Mouse (Mus musculus) forebrain, embryonic 16.5 days (tissue): ENCODE measurements around the gene Exoc6. TPM values are rescaled to one million over a fixed set of nuclear protein-coding genes. Genes with fewer than 3 reads are reported as not detected.
"Not testable (repeated sequence)": the region's sequence is repeated elsewhere in the genome, so short reads cannot be mapped to it uniquely, and the experiment has no call there.

ENCODE experiments used
- ATAC-seq: fragments of 200-750 bp; cut with Nextera tagmentation; 2 replicates; pipeline ENCODE4 v1.8.0; 2017; ENCODE audit warnings: mild to moderate bottlenecking, moderate library complexity
- H3K27ac ChIP-seq: fragments of 300-500 bp; sonication (generic); 2 replicates; pipeline ENCODE4 v1.5.1; 2014; ENCODE audit warnings: low read length, control low read depth
- H3K27me3 ChIP-seq: fragments of 300-500 bp; sonication (generic); replicated peaks from 2 replicates; pipeline ENCODE4 v1.6.1; 2014; ENCODE audit warnings: low read length; ENCODE audit not compliant: control insufficient read depth, insufficient read depth
- H3K36me3 ChIP-seq: fragments of 300-500 bp; sonication (generic); 2 replicates; pipeline ENCODE4 v1.6.1; 2014; ENCODE audit not compliant: control insufficient read depth, insufficient read depth
- H3K4me1 ChIP-seq: fragments of 300-500 bp; sonication (generic); replicated peaks from 2 replicates; pipeline ENCODE4 v1.6.1; 2014; ENCODE audit warnings: low read length; ENCODE audit not compliant: control insufficient read depth, insufficient read depth
- H3K4me2 ChIP-seq: fragments of 300-500 bp; sonication (generic); 2 replicates; pipeline ENCODE4 v1.6.1; 2014; ENCODE audit warnings: mild to moderate bottlenecking, low read length, control low read depth
- H3K4me3 ChIP-seq: fragments of 300-500 bp; sonication (generic); replicated peaks from 2 replicates; pipeline ENCODE4 v1.5.1; 2014; ENCODE audit warnings: mild to moderate bottlenecking, low read length, control low read depth
- H3K9ac ChIP-seq: fragments of 300-500 bp; sonication (generic); replicated peaks from 2 replicates; pipeline ENCODE4 v1.6.1; 2014; ENCODE audit warnings: low read depth, low read length, control low read depth
- H3K9me3 ChIP-seq: fragments of 300-500 bp; sonication (generic); 2 replicates; pipeline ENCODE4 v1.6.1; 2016; ENCODE audit warnings: low read length; ENCODE audit not compliant: control insufficient read depth
- WGBS: fragments of 180-500 bp; shearing (Covaris S2); extraction: QIAGEN DNeasy Blood & Tissue Kit; methylation state at CpG from one replicate; pipeline ENCODE4 v1.1.7; 2014; 5-methylcytosine and 5-hydroxymethylcytosine counted together
- polyA plus RNA-seq: library from polyadenylated mRNA; unstranded; fragments of >200 nt; fragmentation: Nextera tagmentation; extraction: Ambion mirVana; gene quantifications from 2 replicates; pipeline ENCODE4 v1.2.1, GENCODE M21; 2015

Exoc6 gene
- polyA plus RNA-seq, 1 experiment from 2014 or later = 28.3 TPM

- H3K27me3 ChIP-seq = 0 out of 2 replicates have a peak, but pooled peaks cover 3% of the 10 kb centered on the region
- 76% methylated on average over 4 of the region's 4 CpGs for WGBS
- H3K4me3 ChIP-seq = no peak overlapping the region
- H3K4me2 ChIP-seq = no peak overlapping the region
- H3K9me3 ChIP-seq = no peaks in the 10 kb centered on the region
- ATAC-seq = no peak
- peaks cover 8% of the 10 kb centered on the region; the same call in 1 of the 2 replicates for H3K4me1 ChIP-seq
- no peaks in the 10 kb centered on the region for H3K36me3 ChIP-seq
- no peak overlapping the region for H3K27ac ChIP-seq
- H3K9ac ChIP-seq = no peak overlapping the region
These were observed 3.4 kb upstream of the Exoc6 start for GRCm38 (mm10) chr19:37546776-37547175.

- Histone ChIP-seq H3K27ac (no peak overlapping the region), H3K9ac (peak overlapping the region; percentile 88), H3K4me1 (peaks cover 9% of the 10 kb centered on the region; the same call in 1 of the 2 replicates), H3K4me2 (peak overlapping the region; percentile 55), H3K36me3 (no peaks in the 10 kb centered on the region), H3K27me3 (0 out of 2 replicates have a peak, but pooled peaks cover 3% of the 10 kb centered on the region), H3K4me3 (peak overlapping the region; percentile 90), H3K9me3 (no peaks in the 10 kb centered on the region)
- 15% methylated on average over 8 of the region's 8 CpGs for WGBS
- ATAC-seq = peak; percentile 41; the same call in 1 of the 2 replicates
These were observed 885 bp downstream of the Exoc6 start for GRCm38 (mm10) chr19:37551040-37551566.

- H3K36me3 ChIP-seq = no peaks in the 10 kb centered on the region
- no peak for ATAC-seq
- H3K4me1 ChIP-seq = peaks cover 9% of the 10 kb centered on the region; the same call in 1 of the 2 replicates
- no peaks in the 10 kb centered on the region for H3K9me3 ChIP-seq
- no peak overlapping the region for H3K4me2 ChIP-seq
- H3K27ac ChIP-seq = no peak overlapping the region
- H3K27me3 ChIP-seq = 0 out of 2 replicates have a peak, but pooled peaks cover 3% of the 10 kb centered on the region
- WGBS = 80% methylated on average over 11 of the region's 11 CpGs
- H3K4me3 ChIP-seq = no peak overlapping the region
- H3K9ac ChIP-seq = no peak overlapping the region
These were observed 3.4 kb downstream of the Exoc6 start for GRCm38 (mm10) chr19:37553376-37554265.

GRCm38 (mm10) chr19:37554266-37554650, 4.0 kb downstream of the Exoc6 start:
- WGBS = 82% methylated on average over 5 of the region's 5 CpGs
- H3K36me3 ChIP-seq, H3K27me3 ChIP-seq, H3K9ac ChIP-seq, H3K4me1 ChIP-seq, H3K4me2 ChIP-seq, ATAC-seq, H3K9me3 ChIP-seq, H3K4me3 ChIP-seq, H3K27ac ChIP-seq: not testable (repeated sequence)

- ATAC-seq = no peak
- Histone ChIP-seq H3K36me3 (no peaks in the 10 kb centered on the region), H3K9ac (no peak overlapping the region), H3K9me3 (no peaks in the 10 kb centered on the region), H3K4me3 (no peak overlapping the region), H3K4me2 (no peak overlapping the region), H3K27me3 (no peaks in the 10 kb centered on the region), H3K4me1 (peaks cover 18% of the 10 kb centered on the region), H3K27ac (no peak overlapping the region)
- 85% methylated on average over 6 of the region's 6 CpGs for WGBS
These were observed 5.8 kb downstream of the Exoc6 start for GRCm38 (mm10) chr19:37555863-37556566.

GRCm38 (mm10) chr19:37557898-37558297, 7.7 kb downstream of the Exoc6 start:
- Histone ChIP-seq H3K4me2 (no peak overlapping the region), H3K4me3 (no peak overlapping the region), H3K36me3 (no peaks in the 10 kb centered on the region), H3K27ac (no peak overlapping the region), H3K9ac (no peak overlapping the region), H3K9me3 (no peaks in the 10 kb centered on the region), H3K27me3 (no peaks in the 10 kb centered on the region), H3K4me1 (peaks cover 16% of the 10 kb centered on the region)
- no peak for ATAC-seq
- WGBS = 90% methylated on average over 3 of the region's 3 CpGs

GRCm38 (mm10) chr19:37559286-37560079, 9.3 kb downstream of the Exoc6 start:
- ATAC-seq = peak; percentile 55
- WGBS = 39% methylated on average over 9 of the region's 9 CpGs
- no peaks in the 10 kb centered on the region for H3K9me3 ChIP-seq
- H3K4me2 ChIP-seq = peak overlapping the region; percentile 4; the same call in 1 of the 2 replicates
- H3K4me1 ChIP-seq = peaks cover 16% of the 10 kb centered on the region
- H3K9ac ChIP-seq = no peak overlapping the region
- H3K27me3 ChIP-seq = no peaks in the 10 kb centered on the region
- no peak overlapping the region for H3K4me3 ChIP-seq
- no peak overlapping the region for H3K27ac ChIP-seq
- no peaks in the 10 kb centered on the region for H3K36me3 ChIP-seq

GRCm38 (mm10) chr19:37560080-37560427, 9.8 kb downstream of the Exoc6 start:
- 23% methylated on average over 6 of the region's 6 CpGs for WGBS
- no peak overlapping the region for H3K9ac ChIP-seq
- no peaks in the 10 kb centered on the region for H3K9me3 ChIP-seq
- H3K4me1 ChIP-seq = peaks cover 16% of the 10 kb centered on the region
- no peak for ATAC-seq
- peaks cover 4% of the 10 kb centered on the region; the same call in 1 of the 2 replicates for H3K27me3 ChIP-seq
- H3K4me2 ChIP-seq = peak overlapping the region; percentile 4; the same call in 1 of the 2 replicates
- no peak overlapping the region for H3K4me3 ChIP-seq
- H3K27ac ChIP-seq = no peak overlapping the region
- H3K36me3 ChIP-seq = no peaks in the 10 kb centered on the region
